Mouse (Mus musculus): ENCODE data around the gene Gm20604. TPM values are rescaled to one million over a fixed set of nuclear protein-coding genes. Genes with fewer than 3 reads are reported as not detected.
A peak's percentile ranks its signal among the peaks of the same experiment; 100 is the strongest.

The Gm20604 gene
- polyA plus RNA-seq, 1 experiment = 29.1 TPM

DNA sequence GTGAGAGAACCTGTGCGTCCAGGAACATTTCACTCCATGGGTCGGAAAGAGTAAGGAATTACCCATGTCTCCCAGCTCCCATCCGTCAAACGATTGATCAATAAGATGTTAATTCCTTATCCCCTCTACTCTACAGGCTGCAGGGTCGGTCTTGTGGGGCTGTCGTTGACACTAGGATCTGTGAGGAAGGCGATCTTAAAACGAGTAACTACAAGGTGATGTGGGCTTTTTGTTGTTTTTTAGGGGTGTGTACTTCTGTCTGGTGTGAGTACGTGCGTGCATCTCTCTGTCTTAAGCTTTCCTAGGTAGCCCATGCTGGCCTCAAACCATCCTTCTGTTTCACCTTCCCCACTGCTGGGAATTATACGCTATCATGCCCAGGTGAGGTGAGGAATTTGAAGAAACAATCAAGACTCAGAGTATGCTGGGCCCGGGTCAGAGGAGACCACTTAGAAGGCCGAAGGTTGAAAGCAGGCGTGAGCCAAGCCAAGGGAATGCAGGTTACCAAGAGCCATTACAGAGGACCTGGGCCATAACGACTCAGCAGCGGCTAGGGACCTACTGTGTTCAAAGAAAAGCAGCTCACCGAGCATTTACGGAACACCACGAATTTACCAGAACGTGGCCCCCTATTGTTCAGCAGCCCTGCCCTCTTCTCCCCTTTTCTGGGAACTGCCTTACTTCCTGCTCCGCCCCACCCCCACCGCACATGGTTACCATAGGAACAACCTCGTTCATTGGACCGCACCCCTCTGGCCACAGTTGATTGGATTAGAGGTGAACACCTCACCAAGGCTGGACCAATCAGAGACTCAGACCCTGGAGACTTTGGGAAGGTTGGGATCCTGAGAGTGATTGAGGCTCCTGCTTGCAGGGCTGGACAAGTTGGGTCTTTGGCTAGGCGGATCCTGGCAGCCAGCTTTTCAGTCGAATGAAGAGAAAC lies 28.3 kb downstream of the Gm20604 start:
- H3K4me1 ChIP-seq (ENCODE audit: control insufficient read depth, insufficient read depth, low read length) = peaks cover 1% of the 10 kb centered on the region
- TF ChIP-seq POLR2A (IDR thresholded peaks at IDR 0.05; ENCODE audit: extremely low read depth, insufficient read depth, low read length) (peak; percentile 60; the same call in 1 of the 2 replicates), CTCF (IDR thresholded peaks at IDR 0.05; ENCODE audit: extremely low read depth, insufficient read depth, low read length) (no peak)
- no peak overlapping the region for H3K27ac ChIP-seq (ENCODE audit: insufficient read depth, low read length)
- H3K4me3 ChIP-seq (ENCODE audit: insufficient read depth, low read length) = no peak overlapping the region

DNA sequence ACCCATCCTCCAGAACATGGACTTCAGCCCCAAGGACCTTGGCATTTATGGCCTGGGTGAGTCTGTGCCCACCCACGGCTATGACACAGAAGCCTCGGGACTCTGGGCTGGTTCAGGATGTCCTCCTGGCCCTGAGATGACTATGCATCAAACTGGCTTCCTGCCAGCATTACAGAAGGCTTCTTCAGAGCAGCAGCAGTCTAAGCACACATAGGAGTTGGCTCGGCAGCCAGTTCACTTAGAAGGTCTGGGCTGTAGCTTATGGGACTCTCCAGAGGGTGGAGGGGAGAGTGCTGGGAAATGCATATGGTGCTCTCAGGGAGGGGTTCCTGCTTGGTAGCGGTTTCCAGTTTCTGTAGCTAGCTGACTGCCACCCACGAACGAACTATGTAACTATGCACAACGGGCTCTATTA lies 32.7 kb downstream of the Gm20604 start:
- TF ChIP-seq CTCF (IDR thresholded peaks at IDR 0.05; ENCODE audit: extremely low read depth, insufficient read depth, low read length) (no peak), POLR2A (IDR thresholded peaks at IDR 0.05; ENCODE audit: extremely low read depth, insufficient read depth, low read length) (no peak)
- Histone ChIP-seq H3K4me1 (ENCODE audit: control insufficient read depth, insufficient read depth, low read length) (peaks cover 5% of the 10 kb centered on the region), H3K27ac (ENCODE audit: insufficient read depth, low read length) (no peak overlapping the region), H3K4me3 (ENCODE audit: insufficient read depth, low read length) (no peak overlapping the region)

DNA sequence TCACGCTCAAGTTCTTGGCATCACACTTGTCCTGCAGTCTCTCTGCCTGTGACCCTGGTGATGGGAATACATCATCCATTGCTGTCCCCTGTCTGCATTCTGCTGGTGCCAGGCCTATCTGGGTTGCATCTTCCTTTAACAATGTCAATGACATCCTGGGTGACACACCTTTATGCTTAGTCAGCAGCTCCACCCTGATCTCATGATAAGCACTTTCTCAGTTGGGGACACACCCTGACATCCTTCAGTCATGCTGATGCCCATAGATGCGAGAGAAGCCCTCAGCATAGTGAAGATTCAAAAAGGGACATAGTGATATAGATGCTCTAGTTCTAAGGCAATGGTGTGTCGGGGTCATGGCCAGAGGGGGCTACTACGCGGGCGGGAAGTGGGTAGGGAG lies 33.3 kb downstream of the Gm20604 start:
- peaks cover 5% of the 10 kb centered on the region for H3K4me1 ChIP-seq (ENCODE audit: control insufficient read depth, insufficient read depth, low read length)
- no peak overlapping the region for H3K4me3 ChIP-seq (ENCODE audit: insufficient read depth, low read length)
- H3K27ac ChIP-seq (ENCODE audit: insufficient read depth, low read length) = no peak overlapping the region
- TF ChIP-seq CTCF (IDR thresholded peaks at IDR 0.05; ENCODE audit: extremely low read depth, insufficient read depth, low read length) (no peak), POLR2A (IDR thresholded peaks at IDR 0.05; ENCODE audit: extremely low read depth, insufficient read depth, low read length) (no peak)

DNA sequence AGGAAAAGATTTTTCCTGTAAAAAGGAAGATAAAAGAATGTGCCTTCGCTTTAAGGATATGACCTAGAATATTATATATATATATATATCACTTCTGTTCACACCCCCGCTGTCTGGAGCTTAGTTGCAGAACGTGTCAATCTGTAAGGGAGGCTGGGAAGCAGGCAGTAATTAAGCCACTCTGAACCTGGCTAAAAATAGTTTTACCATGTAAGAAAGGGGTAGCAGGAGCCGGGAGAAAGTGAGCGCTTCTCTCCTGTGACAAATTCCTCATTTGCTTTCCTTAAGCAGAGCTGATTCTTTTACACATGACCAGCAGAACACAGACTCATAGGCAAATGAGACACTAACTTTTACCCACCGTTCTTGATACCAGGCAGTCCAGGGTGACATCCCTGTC lies 34.6 kb downstream of the Gm20604 start:
- Histone ChIP-seq H3K4me1 (ENCODE audit: control insufficient read depth, insufficient read depth, low read length) (peaks cover 5% of the 10 kb centered on the region), H3K4me3 (ENCODE audit: insufficient read depth, low read length) (no peak overlapping the region), H3K27ac (ENCODE audit: insufficient read depth, low read length) (no peak overlapping the region)
- TF ChIP-seq POLR2A (IDR thresholded peaks at IDR 0.05; ENCODE audit: extremely low read depth, insufficient read depth, low read length) (no peak), CTCF (IDR thresholded peaks at IDR 0.05; ENCODE audit: extremely low read depth, insufficient read depth, low read length) (no peak)

DNA sequence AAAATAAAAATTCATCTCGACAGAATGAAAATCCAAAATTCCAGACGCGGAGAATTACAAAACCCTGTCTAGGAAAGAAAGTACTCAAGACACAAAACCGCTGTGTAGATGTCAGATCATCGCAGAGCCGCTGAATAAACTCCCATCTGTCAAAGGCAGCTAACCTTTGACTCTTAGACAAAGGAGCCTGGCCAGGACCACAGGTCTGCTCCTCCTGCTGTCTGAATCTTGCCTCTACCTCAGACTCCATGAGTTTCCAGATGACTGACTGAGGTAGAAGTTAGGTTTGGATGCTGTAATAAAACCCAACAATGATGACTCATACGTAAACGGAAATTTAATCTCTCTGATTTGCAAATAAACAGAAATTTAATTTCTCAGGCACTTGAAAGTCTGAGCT lies 35.5 kb downstream of the Gm20604 start:
- Histone ChIP-seq H3K4me1 (ENCODE audit: control insufficient read depth, insufficient read depth, low read length) (peaks cover 5% of the 10 kb centered on the region), H3K27ac (ENCODE audit: insufficient read depth, low read length) (no peak overlapping the region), H3K4me3 (ENCODE audit: insufficient read depth, low read length) (no peak overlapping the region)
- TF ChIP-seq POLR2A (IDR thresholded peaks at IDR 0.05; ENCODE audit: extremely low read depth, insufficient read depth, low read length) = no peak

DNA sequence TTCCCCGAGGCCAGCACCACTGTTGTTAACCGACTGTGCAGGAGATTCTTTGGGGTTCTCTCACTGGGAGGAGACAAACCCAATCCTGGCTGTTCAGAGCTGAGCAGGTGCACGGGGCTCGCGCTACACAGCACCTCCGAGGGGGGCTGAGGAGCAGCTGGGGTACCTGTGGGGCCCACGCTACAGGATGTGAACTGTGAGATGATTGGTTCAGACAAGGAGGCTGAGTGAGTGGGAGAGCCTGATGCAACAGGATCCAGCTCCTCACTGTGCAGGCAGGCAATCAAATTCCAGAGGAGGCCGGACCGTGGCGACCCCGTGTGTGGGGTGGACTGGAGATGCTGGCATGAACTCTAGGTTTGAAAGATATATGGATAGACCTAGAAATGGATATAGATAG lies 36.0 kb downstream of the Gm20604 start:
- no peak for TF ChIP-seq CTCF (IDR thresholded peaks at IDR 0.05; ENCODE audit: extremely low read depth, insufficient read depth, low read length)

DNA sequence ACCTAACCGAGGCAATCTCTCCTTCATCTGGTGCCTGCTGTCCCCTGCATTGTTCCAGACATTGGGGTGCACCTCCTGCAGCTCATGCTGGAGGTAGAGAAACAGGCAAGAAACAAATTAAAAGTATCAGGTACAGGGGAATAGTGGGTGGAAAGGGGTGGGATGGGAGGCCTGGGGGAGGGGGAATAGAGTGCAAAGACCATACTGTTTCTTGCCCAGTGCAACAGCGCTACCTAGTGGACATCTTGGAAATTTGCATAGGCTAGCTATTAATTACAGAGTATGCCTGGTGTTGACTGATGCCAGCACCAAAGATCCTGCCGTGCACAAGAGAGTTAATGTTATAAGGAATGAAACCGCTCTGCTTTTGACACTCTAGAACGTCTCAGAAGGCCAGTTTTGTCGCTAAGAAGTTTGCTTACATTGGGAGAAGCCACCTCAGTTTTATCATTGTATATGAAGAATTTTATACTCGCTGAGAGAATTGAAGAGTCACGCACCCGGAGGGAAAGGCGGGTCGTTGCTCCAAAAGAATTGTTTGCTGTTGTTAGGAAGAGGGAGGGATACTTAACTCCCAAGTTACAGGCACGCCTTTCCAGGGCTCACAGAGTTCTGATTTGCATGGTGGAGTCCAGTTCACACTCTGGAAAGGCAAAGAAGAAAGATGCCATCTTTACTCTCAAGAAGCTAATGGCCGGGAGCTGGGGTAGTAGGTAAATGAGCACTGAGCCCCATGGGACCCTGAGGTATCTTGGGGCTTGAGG lies 38.7 kb downstream of the Gm20604 start:
- H3K4me3 ChIP-seq (ENCODE audit: insufficient read depth, low read length) = no peak overlapping the region
- H3K4me1 ChIP-seq (ENCODE audit: control insufficient read depth, insufficient read depth, low read length) = peaks cover 1% of the 10 kb centered on the region; the same call in 1 of the 2 replicates
- no peak for TF ChIP-seq POLR2A (IDR thresholded peaks at IDR 0.05; ENCODE audit: extremely low read depth, insufficient read depth, low read length)
- TF ChIP-seq CTCF (IDR thresholded peaks at IDR 0.05; ENCODE audit: extremely low read depth, insufficient read depth, low read length) = peak; percentile 82
- H3K27ac ChIP-seq (ENCODE audit: insufficient read depth, low read length) = no peak overlapping the region

More for the DNA sequence above, 36.0 kb downstream of the Gm20604 start:
- H3K27ac ChIP-seq (ENCODE audit: insufficient read depth, low read length) = no peak overlapping the region
- peaks cover 5% of the 10 kb centered on the region for H3K4me1 ChIP-seq (ENCODE audit: control insufficient read depth, insufficient read depth, low read length)
- H3K4me3 ChIP-seq (ENCODE audit: insufficient read depth, low read length) = no peak overlapping the region

DNA sequence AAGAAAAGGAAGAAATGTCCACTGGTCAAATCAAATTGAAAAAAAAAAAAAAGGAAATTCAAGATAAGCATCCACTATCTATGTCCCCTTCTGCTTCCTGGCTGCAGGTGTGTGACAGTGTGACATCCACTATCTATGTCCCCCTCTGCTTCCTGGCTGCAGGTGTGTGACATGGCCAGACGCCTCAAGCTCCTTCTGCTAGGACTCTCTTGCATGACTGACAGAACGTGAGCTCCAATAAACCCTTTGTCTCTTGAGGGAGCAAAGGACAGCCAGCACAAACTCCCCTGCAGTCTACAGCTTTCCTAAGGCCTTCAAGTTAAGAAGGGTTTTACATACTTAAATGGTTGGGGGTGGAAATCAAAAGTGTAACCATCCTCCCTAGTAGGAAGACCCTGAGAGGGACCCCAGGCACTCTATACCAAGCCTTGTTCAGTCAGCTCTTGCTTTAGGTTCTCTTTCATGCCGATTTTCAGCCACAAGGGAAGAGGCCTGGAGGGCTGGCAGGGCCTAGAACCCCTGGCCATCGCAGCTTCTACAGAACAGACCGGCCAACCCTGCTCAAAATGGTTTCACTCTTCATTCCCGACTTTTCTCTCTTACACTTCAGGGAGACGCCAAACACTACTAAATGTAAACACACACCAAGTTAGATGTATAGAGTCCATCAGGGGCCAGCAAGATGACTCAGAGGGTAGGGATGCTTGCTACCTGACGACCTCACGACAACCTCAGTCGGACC lies 43.6 kb downstream of the Gm20604 start:
- no peaks in the 10 kb centered on the region; the same call in 1 of the 2 replicates for H3K4me1 ChIP-seq (ENCODE audit: control insufficient read depth, insufficient read depth, low read length)

DNA sequence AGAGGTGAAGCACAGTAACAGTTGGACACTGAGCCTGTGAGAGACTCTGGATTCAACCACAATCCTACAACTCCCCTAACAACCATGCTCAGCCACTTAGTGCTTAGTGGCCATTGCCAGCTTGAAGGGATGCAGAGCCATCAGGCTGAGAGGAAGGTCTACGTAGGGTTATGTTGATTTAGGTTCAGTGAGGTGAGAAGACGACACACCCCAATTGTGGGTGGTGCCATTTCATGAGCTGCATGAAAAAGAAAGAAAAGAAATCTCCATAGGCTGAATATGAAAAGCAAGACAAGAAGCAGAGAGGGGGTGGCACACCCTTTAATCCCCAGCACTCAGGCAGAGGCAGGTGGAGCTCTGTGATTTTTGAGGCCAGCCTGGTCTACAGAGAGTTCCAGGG lies 44.4 kb downstream of the Gm20604 start:
- no peak overlapping the region for H3K4me3 ChIP-seq (ENCODE audit: insufficient read depth, low read length)
- H3K4me1 ChIP-seq (ENCODE audit: control insufficient read depth, insufficient read depth, low read length) = no peaks in the 10 kb centered on the region
- TF ChIP-seq CTCF (IDR thresholded peaks at IDR 0.05; ENCODE audit: extremely low read depth, insufficient read depth, low read length) (no peak), POLR2A (IDR thresholded peaks at IDR 0.05; ENCODE audit: extremely low read depth, insufficient read depth, low read length) (no peak)
- H3K27ac ChIP-seq (ENCODE audit: insufficient read depth, low read length) = no peak overlapping the region

More for the DNA sequence above, 43.6 kb downstream of the Gm20604 start:
- TF ChIP-seq CTCF (IDR thresholded peaks at IDR 0.05; ENCODE audit: extremely low read depth, insufficient read depth, low read length) = no peak
- TF ChIP-seq POLR2A (IDR thresholded peaks at IDR 0.05; ENCODE audit: extremely low read depth, insufficient read depth, low read length) = no peak
- no peak overlapping the region for H3K27ac ChIP-seq (ENCODE audit: insufficient read depth, low read length)
- H3K4me3 ChIP-seq (ENCODE audit: insufficient read depth, low read length) = no peak overlapping the region

Data from cortical plate, adult 2 months (tissue).